Mouse (Mus musculus): ENCODE results near the gene Cd33.

The Cd33 gene

GRCm38 (mm10) chr7:43515076-43515475 lies 29.2 kb downstream of the Cd33 start:
- no peak for DNase-seq (ENCODE audit: low spot score in 2 of 2)

GRCm38 (mm10) chr7:43512519-43512918 lies 31.7 kb downstream of the Cd33 start:
- no peak for DNase-seq (ENCODE audit: low spot score in 2 of 2)

GRCm38 (mm10) chr7:43511707-43512478 lies 32.3 kb downstream of the Cd33 start:
- DNase-seq (ENCODE audit: low spot score in 2 of 2), result no peak

GRCm38 (mm10) chr7:43495343-43496021 lies 48.7 kb downstream of the Cd33 start:
- DNase-seq (ENCODE audit: low spot score in 2 of 2), result peak; percentile 60 to 74

GRCm38 (mm10) chr7:43490861-43491260 lies 53.4 kb downstream of the Cd33 start:
- no peak for DNase-seq (ENCODE audit: low spot score in 2 of 2)

GRCm38 (mm10) chr7:43490182-43490584 lies 54.0 kb downstream of the Cd33 start:
- peak; percentile 74 to 78 for DNase-seq (ENCODE audit: low spot score in 2 of 2)

- no peak for DNase-seq (ENCODE audit: low spot score in 2 of 2)
Observed at GRCm38 (mm10) chr7:43489631-43490125, 54.5 kb downstream of the Cd33 start, which contains the start of gene Iglon5. Gene Iglon5 (minus strand): TSS chr7:43490075.

- DNase-seq (ENCODE audit: low spot score in 2 of 2), result peak; percentile 53 to 55
Observed at GRCm38 (mm10) chr7:43488646-43489045, 55.6 kb downstream of the Cd33 start.

- DNase-seq (ENCODE audit: low spot score in 2 of 2), result no peak
Observed at GRCm38 (mm10) chr7:43483236-43483635, 61.0 kb downstream of the Cd33 start.

- no peak for DNase-seq (ENCODE audit: low spot score in 2 of 2)
Observed at GRCm38 (mm10) chr7:43482090-43482716, 62.0 kb downstream of the Cd33 start.

- peak; percentile 60 to 82 for DNase-seq (ENCODE audit: low spot score in 2 of 2)
Observed at GRCm38 (mm10) chr7:43481191-43481590, 63.0 kb downstream of the Cd33 start.

GRCm38 (mm10) chr7:43476376-43476775 lies 67.9 kb downstream of the Cd33 start:
- no peak for DNase-seq (ENCODE audit: low spot score in 2 of 2)

GRCm38 (mm10) chr7:43475706-43476105 lies 68.5 kb downstream of the Cd33 start:
- DNase-seq (ENCODE audit: low spot score in 2 of 2), result no peak
